Mouse (Mus musculus) lung, adult 2 months (tissue): ENCODE measurements around the gene Nprl3. TPM values are rescaled to one million over a fixed set of nuclear protein-coding genes. Genes with fewer than 3 reads are reported as not detected.
"Not testable (repeated sequence)": the region's sequence is repeated elsewhere in the genome, so short reads cannot be mapped to it uniquely, and the experiment has no call there.

Source experiments
- DNase-seq: peaks from one replicate; pipeline ENCODE4 v3.0.0; 2022
- H3K4me1 ChIP-seq: fragments of 200-500 bp; 2 replicates; pipeline ENCODE4 v1.6.1; 2011; ENCODE audit warnings: low read length; ENCODE audit not compliant: control insufficient read depth, insufficient read depth
- H3K4me3 ChIP-seq: fragments of 200-500 bp; replicated peaks from 2 replicates; pipeline ENCODE3; 2011; ENCODE audit warnings: low read depth, mild to moderate bottlenecking, control low read depth, low read length; ENCODE audit errors: extremely low read depth
- CTCF ChIP-seq: fragments of 200-500 bp; IDR thresholded peaks from 2 replicates; pipeline ENCODE4 v1.5.1; 2011; ENCODE audit warnings: mild to moderate bottlenecking, low read length, control low read depth; ENCODE audit not compliant: insufficient read depth
- POLR2A ChIP-seq: fragments of 200-500 bp; IDR thresholded peaks from 2 replicates; pipeline ENCODE4 v1.6.1; 2011; ENCODE audit warnings: low read depth, mild to moderate bottlenecking, control low read depth, low read length, borderline replicate concordance; ENCODE audit errors: extremely low read depth
- WGBS: fragments of 180-500 bp; shearing (Covaris S2); methylation state at CpG from one replicate; pipeline ENCODE4 v1.1.7; 2018; 5-methylcytosine and 5-hydroxymethylcytosine counted together
- polyA plus RNA-seq: library from polyadenylated mRNA; depleted of rRNA; stranded (reverse); fragments of >200 nt; gene quantifications from 2 replicates; pipeline ENCODE4 v1.2.3, GENCODE M21; 2012

Gene Nprl3
- polyA plus RNA-seq, 1 experiment = 85.7 TPM

GRCm38 (mm10) chr11:32201922-32202685 lies 65.4 kb downstream of the Nprl3 start:
- TF ChIP-seq CTCF (no peak), POLR2A (no peak)
- no peak for DNase-seq
- 56% methylated on average over 11 of the region's 11 CpGs for WGBS
- peaks cover 3% of the 10 kb centered on the region; the same call in 1 of the 2 replicates for H3K4me1 ChIP-seq
- H3K4me3 ChIP-seq = no peak overlapping the region

- not testable (repeated sequence) for DNase-seq, H3K4me1 ChIP-seq, H3K4me3 ChIP-seq
- 61% methylated on average over 1 of the region's 1 CpGs for WGBS
Observed at GRCm38 (mm10) chr11:32200992-32201391, 66.5 kb downstream of the Nprl3 start.

- WGBS = 51% methylated on average over 10 of the region's 10 CpGs
- DNase-seq = no peak
- TF ChIP-seq CTCF = no peak
- TF ChIP-seq POLR2A = no peak
Observed at GRCm38 (mm10) chr11:32200075-32200601, 67.4 kb downstream of the Nprl3 start, which contains the start of gene Il9r. Gene Il9r (minus strand): TSS chr11:32200279.

GRCm38 (mm10) chr11:32199230-32199629 lies 68.3 kb downstream of the Nprl3 start:
- 48% methylated on average over 6 of the region's 6 CpGs for WGBS
- no peaks in the 10 kb centered on the region for H3K4me1 ChIP-seq
- H3K4me3 ChIP-seq = no peak overlapping the region
- DNase-seq = no peak
- no peak for TF ChIP-seq POLR2A
- no peak for TF ChIP-seq CTCF

More at GRCm38 (mm10) chr11:32200075-32200601, 67.4 kb downstream of the Nprl3 start, which contains the start of gene Il9r:
- Histone ChIP-seq H3K4me3 (no peak within 1 kb of the TSS), H3K4me1 (no peaks in the 10 kb centered on the region)

- DNase-seq = no peak
- Histone ChIP-seq H3K4me1 (no peaks in the 10 kb centered on the region), H3K4me3 (no peak overlapping the region)
- WGBS = 66% methylated on average over 14 of the region's 14 CpGs
- TF ChIP-seq CTCF = no peak
- TF ChIP-seq POLR2A = no peak
Observed at GRCm38 (mm10) chr11:32198256-32198955, 69.1 kb downstream of the Nprl3 start.

- no peak overlapping the region for H3K4me3 ChIP-seq
- TF ChIP-seq POLR2A (no peak), CTCF (no peak)
- DNase-seq = no peak
- H3K4me1 ChIP-seq = no peaks in the 10 kb centered on the region
- 44% methylated on average over 3 of the region's 3 CpGs for WGBS
Observed at GRCm38 (mm10) chr11:32197766-32198165, 69.7 kb downstream of the Nprl3 start.

GRCm38 (mm10) chr11:32196727-32197126 lies 70.8 kb downstream of the Nprl3 start:
- no peak for TF ChIP-seq CTCF
- TF ChIP-seq POLR2A = no peak
- no peak for DNase-seq

GRCm38 (mm10) chr11:32195867-32196540 lies 71.5 kb downstream of the Nprl3 start:
- H3K4me1 ChIP-seq = no peaks in the 10 kb centered on the region
- no peak for DNase-seq
- H3K4me3 ChIP-seq = no peak overlapping the region
- TF ChIP-seq POLR2A = no peak
- no peak for TF ChIP-seq CTCF
- 35% methylated on average over 11 of the region's 11 CpGs for WGBS

More at GRCm38 (mm10) chr11:32196727-32197126, 70.8 kb downstream of the Nprl3 start:
- WGBS = 58% methylated on average over 6 of the region's 6 CpGs
- Histone ChIP-seq H3K4me1 (no peaks in the 10 kb centered on the region), H3K4me3 (no peak overlapping the region)

- WGBS = 84% methylated on average over 5 of the region's 5 CpGs
- Histone ChIP-seq H3K4me3 (no peak overlapping the region), H3K4me1 (no peaks in the 10 kb centered on the region)
- TF ChIP-seq POLR2A = no peak
- no peak for TF ChIP-seq CTCF
- no peak for DNase-seq
Observed at GRCm38 (mm10) chr11:32194626-32195025, 72.9 kb downstream of the Nprl3 start.
